Mouse (Mus musculus) spleen, adult 2 months (tissue): Measurements from ENCODE around the gene Dnase1l2.

Experiments
- CTCF ChIP-seq: fragments of 200-500 bp; IDR thresholded peaks from 2 replicates; pipeline ENCODE4 v1.5.1; 2011; ENCODE audit warnings: mild to moderate bottlenecking, inconsistent platforms; ENCODE audit not compliant: insufficient read depth, insufficient read length, insufficient replicate concordance; ENCODE audit errors: extremely low read depth
- POLR2A ChIP-seq: fragments of 200-500 bp; IDR thresholded peaks from 2 replicates; pipeline ENCODE4 v1.6.1; 2011; ENCODE audit warnings: low read depth, low read length, inconsistent platforms

DNA sequence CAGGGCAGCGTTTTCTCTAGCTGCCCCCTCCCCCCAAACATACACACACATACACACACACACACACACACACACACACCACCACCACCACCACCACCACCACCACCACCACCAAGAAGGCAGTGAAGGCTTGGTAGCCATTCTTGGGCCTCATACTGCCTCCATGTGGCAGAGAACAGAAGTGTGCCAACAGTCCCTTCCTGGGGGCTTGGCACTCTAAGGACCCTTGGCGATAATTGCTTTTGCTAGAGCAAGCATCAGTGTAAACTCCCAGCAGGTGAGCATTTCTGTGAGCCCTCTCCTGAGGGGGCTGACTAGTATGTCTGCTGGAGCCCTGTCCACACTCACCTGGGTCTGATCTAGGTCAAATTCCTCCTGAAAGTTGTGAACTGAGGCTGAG, 1.8 kb downstream of the Dnase1l2 start:
- TF ChIP-seq CTCF (no peak), POLR2A (no peak)
